Comparison of ENCODE assay signal across 13 mouse cellular contexts in genomic region chr6:108448864-108449263, GRCm38 (mm10).
DNase-seq lines count a peak whose midpoint lies in the region; ATAC-seq and TF ChIP-seq lines count a peak whose summit lies in the region.
"Had no signal": no experiment of that assay in that cellular context is flagged by ENCODE, and none has a peak within 500 bp of the region (broad histone marks: within the 10 kb centered on the region; RNA-seq: fewer than 3 reads in every experiment).

No protein-coding gene starts in this region.

- H3K9ac ChIP-seq in kidney, postnatal 0 days (ENCODE audit: low read depth, low read length) = no peak overlapping the region

- peaks cover 29% of the 10 kb centered on the region; the same call in 1 of the 2 replicates for H3K4me1 ChIP-seq in kidney, postnatal 0 days (replicated peaks; ENCODE audit: insufficient read depth, low read length)
- H3K4me1 ChIP-seq in embryonic fibroblast, embryonic 13.5 days (ENCODE audit: control insufficient read depth, insufficient read depth, low read length) = peaks cover 25% of the 10 kb centered on the region

- no peaks in the 10 kb centered on the region for H3K36me3 ChIP-seq in kidney, postnatal 0 days (ENCODE audit: insufficient read depth, low read length)

- no peak for ATAC-seq in kidney, postnatal 0 days (replicated peaks; ENCODE audit: low FRiP score, low read depth)
- ATAC-seq: forebrain, embryonic 16.5 days; hindbrain, postnatal 0 days had no signal

- 40% methylated on average over 2 of the region's 2 CpGs for WGBS in kidney, postnatal 0 days

- H3K4me3 ChIP-seq in gastrocnemius, adult 2 months = no peak overlapping the region
- no peak overlapping the region for H3K4me3 ChIP-seq in kidney, postnatal 0 days (replicated peaks; ENCODE audit: low read depth, low read length)
- H3K4me3 ChIP-seq in embryonic fibroblast, embryonic 13.5 days (ENCODE audit: insufficient read depth, low read length) = no peak overlapping the region

- TF ChIP-seq CTCF in gastrocnemius, adult 2 months (IDR thresholded peaks at IDR 0.05) = no peak
- TF ChIP-seq CTCF in kidney, postnatal 0 days (IDR thresholded peaks at IDR 0.05; ENCODE audit: low read depth) = no peak
- TF ChIP-seq CTCF in embryonic fibroblast, embryonic 13.5 days (IDR thresholded peaks at IDR 0.05; ENCODE audit: borderline replicate concordance, insufficient read depth, low read length) = no peak

- H3K27me3 ChIP-seq in kidney, postnatal 0 days (ENCODE audit: insufficient read depth, low read length) = no peaks in the 10 kb centered on the region

- DNase-seq in gastrocnemius, adult 2 months = no peak
- no peak for DNase-seq in gastrocnemius, adult 18-20 months (ENCODE audit: low spot score)
- no peak for DNase-seq in kidney, postnatal 0 days (ENCODE audit: low spot score)
- DNase-seq in kidney, postnatal 10 days = no peak
- DNase-seq in lung, postnatal 4 days = peak; percentile 52 to 73
- DNase-seq in left cerebral cortex, postnatal 10 days (ENCODE audit: extremely low spot score in 1 of 2, low spot score in 2 of 2) = no peak
- DNase-seq in testis, postnatal 10 days (ENCODE audit: low spot score) = no peak
- DNase-seq: cerebellum, adult 9-11 months; spleen, adult 18-20 months; thymus, adult 18-20 months had no signal

- H3K9me3 ChIP-seq in kidney, postnatal 0 days (replicated peaks; ENCODE audit: low read length) = no peaks in the 10 kb centered on the region

- peak overlapping the region; percentile 85 for H3K27ac ChIP-seq in gastrocnemius, adult 2 months
- H3K27ac ChIP-seq in kidney, postnatal 0 days = peak overlapping the region; percentile 47
- H3K27ac ChIP-seq in embryonic fibroblast, embryonic 13.5 days (ENCODE audit: insufficient read depth, low read length) = peak overlapping the region; percentile 71
- H3K27ac ChIP-seq: hindbrain, postnatal 0 days had no signal

- TF ChIP-seq POLR2A in embryonic fibroblast, embryonic 13.5 days (IDR thresholded peaks at IDR 0.05; ENCODE audit: low read depth, low read length) = no peak

- H3K4me2 ChIP-seq in kidney, postnatal 0 days (ENCODE audit: low read length) = no peak overlapping the region

- intact Hi-C loops in gastrocnemius, adult 2 months (cut with DNase I) = no loop called here
- intact Hi-C loops in left cerebral cortex, postnatal 10 days (cut with DNase I) = no loop called here

Comparison
In these comparisons a context has a peak if more than half of its experiments do, and no peak if none do; other contexts are left out.
1. DNase-seq: peak in lung, postnatal 4 days (2 of 2); none in gastrocnemius, adult 2 months (single experiment), gastrocnemius, adult 18-20 months (single experiment), kidney, postnatal 0 days (single experiment), kidney, postnatal 10 days (single experiment), left cerebral cortex, postnatal 10 days (0 of 2) and testis, postnatal 10 days (single experiment).
2. Peak in every context shown above with its lines, with median percentiles within 50 percentile points of each other: H3K27ac ChIP-seq.